Mouse (Mus musculus) limb, embryonic 14.5 days (tissue): ENCODE measurements at regions not wholly inside any gene's neighbourhood (a gene's known extent, or its start where the extent isn't known, plus 50 kb on each side); places are given as distances from the start of the nearest gene placed in this dataset.
A peak's percentile ranks its signal among the peaks of the same experiment; 100 is the strongest.
"Not testable (repeated sequence)": the region's sequence is repeated elsewhere in the genome, so short reads cannot be mapped to it uniquely, and the experiment has no call there.

Experiments
- ATAC-seq: fragments of 200-750 bp; cut with Nextera tagmentation; 2 replicates; pipeline ENCODE4 v1.8.0; 2017; ENCODE audit warnings: low read depth, moderate number of reproducible peaks, moderate TSS enrichment; ENCODE audit not compliant: low FRiP score
- DNase-seq: peaks from one replicate; pipeline ENCODE4 v3.0.0-alpha.2; 2015; ENCODE audit warnings: low spot score
- H3K27ac ChIP-seq: fragments of 300-500 bp; sonication (generic); replicated peaks from 2 replicates; pipeline ENCODE4 v1.5.1; 2014; ENCODE audit warnings: low read depth, mild to moderate bottlenecking, low read length, moderate library complexity, mixed read lengths
- H3K27me3 ChIP-seq: fragments of 300-500 bp; sonication (generic); 2 replicates; pipeline ENCODE4 v1.6.1; 2014; ENCODE audit warnings: low read length, mixed read lengths; ENCODE audit not compliant: control insufficient read depth, insufficient read depth
- H3K36me3 ChIP-seq: fragments of 300-500 bp; sonication (generic); 2 replicates; pipeline ENCODE4 v1.6.1; 2014; ENCODE audit warnings: mild to moderate bottlenecking, low read length, moderate library complexity, mixed read lengths; ENCODE audit not compliant: control insufficient read depth, insufficient read depth
- H3K4me1 ChIP-seq: fragments of 300-500 bp; sonication (generic); 2 replicates; pipeline ENCODE4 v1.6.1; 2014; ENCODE audit warnings: antibody characterized with exemption, low read length, mixed read lengths; ENCODE audit not compliant: control insufficient read depth, insufficient read depth
- H3K4me2 ChIP-seq: fragments of 300-500 bp; sonication (generic); replicated peaks from 2 replicates; pipeline ENCODE4 v1.6.1; 2014; ENCODE audit warnings: low read depth, mild to moderate bottlenecking, low read length, moderate library complexity; ENCODE audit not compliant: severe bottlenecking
- H3K4me3 ChIP-seq: fragments of 300-500 bp; sonication (generic); replicated peaks from 2 replicates; pipeline ENCODE4 v1.5.1; 2014; ENCODE audit warnings: low read length
- H3K9ac ChIP-seq: fragments of 300-500 bp; sonication (generic); 2 replicates; pipeline ENCODE4 v1.6.1; 2014; ENCODE audit warnings: mild to moderate bottlenecking, low read depth, low read length, moderate library complexity; ENCODE audit not compliant: severe bottlenecking
- H3K9me3 ChIP-seq: fragments of 300-500 bp; sonication (generic); 2 replicates; pipeline ENCODE4 v1.6.1; 2016; ENCODE audit warnings: low read length; ENCODE audit not compliant: control insufficient read depth
- POLR2A ChIP-seq: fragments of 200-500 bp; IDR thresholded peaks from 2 replicates; pipeline ENCODE4 v1.8.0; 2012; ENCODE audit warnings: inconsistent platforms, mild to moderate bottlenecking, moderate library complexity, borderline replicate concordance; ENCODE audit not compliant: insufficient read depth, insufficient read length; ENCODE audit errors: extremely low read depth
- WGBS: fragments of 180-500 bp; shearing (Covaris S2); extraction: QIAGEN DNeasy Blood & Tissue Kit; methylation state at CpG from one replicate; pipeline ENCODE4 v1.1.7; 2014; 5-methylcytosine and 5-hydroxymethylcytosine counted together

DNA sequence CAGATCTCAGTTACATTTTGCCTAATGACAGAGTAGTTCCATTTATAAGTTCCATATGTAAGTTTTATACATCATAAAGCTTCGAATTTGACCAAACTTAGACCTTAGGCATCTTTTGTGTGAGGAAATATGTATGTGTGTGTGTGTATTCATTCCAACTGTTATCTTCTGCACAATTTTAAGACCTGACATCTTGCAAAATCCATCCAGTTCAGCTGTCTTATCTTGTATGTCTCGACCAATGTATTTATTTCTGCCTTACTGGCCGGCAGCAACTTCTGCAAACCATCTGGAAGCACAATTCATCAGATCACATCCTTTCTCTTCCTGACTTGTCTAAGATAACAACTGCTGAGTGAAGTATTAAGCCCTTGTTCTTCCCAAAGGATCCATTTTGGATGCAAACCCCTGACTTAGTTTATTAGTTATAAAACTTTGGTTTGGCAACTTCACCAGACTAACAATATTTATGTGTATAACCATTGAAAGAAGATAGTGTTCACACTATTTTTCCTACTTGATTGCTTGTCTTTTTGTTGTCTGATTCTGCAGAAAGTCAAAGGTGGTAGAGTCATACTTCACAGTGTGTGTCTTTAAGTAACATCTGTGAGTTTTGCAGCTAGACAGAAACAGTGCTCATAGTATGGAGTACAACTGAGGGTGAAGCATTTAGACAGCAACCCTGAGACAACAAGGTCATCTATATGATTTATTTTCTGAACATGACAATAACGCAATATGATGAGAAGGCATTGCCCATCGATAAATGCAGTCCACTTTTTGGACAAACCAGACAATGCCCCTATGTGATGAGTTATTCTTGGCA is 622.0 kb upstream of the Marcks start:
- no peaks in the 10 kb centered on the region for H3K36me3 ChIP-seq
- H3K27ac ChIP-seq = no peak overlapping the region
- no peak overlapping the region for H3K4me2 ChIP-seq
- DNase-seq (peak; percentile 6), ATAC-seq (no peak)
- no peak overlapping the region for H3K9ac ChIP-seq
- H3K4me1 ChIP-seq = no peaks in the 10 kb centered on the region
- no peaks in the 10 kb centered on the region for H3K27me3 ChIP-seq
- 58% methylated on average over 5 of the region's 5 CpGs for WGBS
- TF ChIP-seq POLR2A = no peak
- H3K4me3 ChIP-seq = no peak overlapping the region
- no peaks in the 10 kb centered on the region for H3K9me3 ChIP-seq

DNA sequence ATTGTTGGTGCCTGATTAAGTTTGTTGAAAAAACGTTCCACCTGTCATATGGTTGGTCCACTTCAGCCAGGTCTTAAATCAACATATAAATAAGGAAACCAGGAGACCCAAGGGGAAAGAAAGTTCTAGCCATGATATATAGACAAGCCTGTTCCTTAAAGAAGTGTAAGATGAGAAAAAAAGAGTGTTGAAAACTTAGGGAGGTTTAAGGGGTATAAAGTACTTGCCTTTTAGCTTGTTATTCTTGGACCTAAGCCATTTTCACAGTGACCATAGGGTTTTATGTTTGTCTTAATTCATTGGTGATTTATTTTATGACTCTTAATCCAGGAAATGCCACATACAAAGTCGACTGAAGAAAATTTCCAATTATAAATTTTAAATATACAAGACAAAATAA is 602.9 kb upstream of the Marcks start:
- Histone ChIP-seq H3K27me3 (no peaks in the 10 kb centered on the region), H3K4me2 (no peak overlapping the region), H3K9ac (no peak overlapping the region), H3K4me3 (no peak overlapping the region), H3K9me3 (peaks cover 3% of the 10 kb centered on the region; the same call in 1 of the 2 replicates), H3K36me3 (no peaks in the 10 kb centered on the region), H3K4me1 (no peaks in the 10 kb centered on the region), H3K27ac (no peak overlapping the region)
- no peak for TF ChIP-seq POLR2A
- DNase-seq (peak; percentile 5), ATAC-seq (no peak)
- 15% methylated on average over 2 of the region's 2 CpGs for WGBS

DNA sequence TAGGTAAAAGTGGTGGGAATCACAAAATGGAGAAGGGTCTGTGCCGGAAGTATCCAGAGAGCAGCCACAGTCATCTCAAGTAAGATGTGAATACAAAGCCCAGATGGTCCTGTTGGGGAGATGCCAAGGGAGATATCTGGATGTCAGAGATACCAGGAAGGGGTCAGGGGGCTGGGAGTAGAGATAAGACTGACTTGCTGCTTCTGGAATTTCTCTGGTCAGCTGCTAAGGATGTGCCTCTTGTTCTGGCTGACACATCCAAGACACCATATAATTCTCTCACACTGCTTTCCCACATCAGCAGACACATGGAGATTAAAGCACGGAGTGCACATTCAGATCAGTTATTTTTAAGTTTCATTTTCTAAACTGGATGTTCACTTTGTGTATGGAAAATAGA is 600.3 kb upstream of the Marcks start:
- no peak for ATAC-seq
- Histone ChIP-seq H3K27me3 (no peaks in the 10 kb centered on the region), H3K9me3 (peaks cover 3% of the 10 kb centered on the region; the same call in 1 of the 2 replicates), H3K4me3 (no peak overlapping the region), H3K4me2 (no peak overlapping the region), H3K27ac (no peak overlapping the region), H3K9ac (no peak overlapping the region), H3K4me1 (no peaks in the 10 kb centered on the region), H3K36me3 (no peaks in the 10 kb centered on the region)
- 73% methylated on average over 2 of the region's 2 CpGs for WGBS
- no peak for DNase-seq
- TF ChIP-seq POLR2A = no peak

DNA sequence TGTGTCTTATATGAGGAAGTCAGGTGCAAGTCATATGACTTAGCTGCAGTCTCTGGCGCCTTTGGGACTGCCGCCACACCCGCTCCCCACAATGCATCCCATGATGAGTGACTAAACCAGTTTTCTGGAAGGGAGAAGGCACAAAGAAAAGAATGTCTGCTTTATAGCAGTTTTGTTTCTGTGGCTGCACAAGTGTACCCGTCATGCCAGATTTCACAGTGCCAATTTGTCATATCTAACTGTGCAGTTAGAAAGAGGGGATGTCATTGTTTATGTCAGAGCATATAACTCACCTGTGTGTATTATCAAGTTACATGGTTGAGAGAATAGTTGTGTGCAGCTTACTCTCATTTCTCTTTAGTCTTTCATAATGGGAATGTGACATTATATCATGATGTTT is 586.9 kb upstream of the Marcks start:
- no peak for TF ChIP-seq POLR2A
- no peaks in the 10 kb centered on the region for H3K4me1 ChIP-seq
- no peak overlapping the region for H3K27ac ChIP-seq
- no peak overlapping the region for H3K4me2 ChIP-seq
- 75% methylated on average over 4 of the region's 4 CpGs for WGBS
- H3K9ac ChIP-seq = no peak overlapping the region
- no peak overlapping the region for H3K4me3 ChIP-seq
- H3K36me3 ChIP-seq = no peaks in the 10 kb centered on the region
- ATAC-seq (no peak), DNase-seq (no peak)
- no peaks in the 10 kb centered on the region for H3K27me3 ChIP-seq
- H3K9me3 ChIP-seq = no peaks in the 10 kb centered on the region

DNA sequence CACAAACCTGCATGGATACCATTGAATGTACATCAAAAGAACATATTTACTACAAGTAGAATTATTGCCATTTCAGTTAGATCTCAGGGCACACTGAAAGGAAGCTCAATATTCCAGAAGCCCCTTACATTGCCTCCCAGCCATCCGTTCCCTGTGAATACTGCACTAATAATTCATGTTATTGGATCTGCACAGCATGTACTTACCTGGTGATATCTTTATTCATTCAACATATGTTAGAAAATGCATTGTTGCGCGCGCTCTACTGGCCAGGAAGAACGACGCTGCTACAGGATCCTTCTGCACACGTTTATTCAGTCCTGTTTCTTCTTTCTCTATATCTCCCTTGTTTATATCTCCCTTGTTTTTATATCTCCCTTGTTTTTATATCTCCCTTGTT is 586.3 kb upstream of the Marcks start:
- not testable (repeated sequence) for DNase-seq, H3K9me3 ChIP-seq, H3K36me3 ChIP-seq, H3K4me2 ChIP-seq, H3K27ac ChIP-seq, ATAC-seq, H3K27me3 ChIP-seq, H3K9ac ChIP-seq, H3K4me1 ChIP-seq, H3K4me3 ChIP-seq
- WGBS = 77% methylated on average over 7 of the region's 7 CpGs
